Mouse (Mus musculus) CH12.LX (cell line): ENCODE measurements around the gene Rdm1. TPM values are rescaled to one million over a fixed set of nuclear protein-coding genes. Genes with fewer than 3 reads are reported as not detected.
"Not testable (repeated sequence)": the region's sequence is repeated elsewhere in the genome, so short reads cannot be mapped to it uniquely, and the experiment has no call there.

Source experiments
- DNase-seq: peaks from one replicate; pipeline ENCODE4 v3.0.0-alpha.2; 2013; ENCODE audit errors: extremely low read depth
- H3K27ac ChIP-seq: 2 replicates; pipeline ENCODE4 v1.5.1; 2012; ENCODE audit warnings: low read depth, mild to moderate bottlenecking, control low read depth, moderate library complexity; ENCODE audit not compliant: insufficient read depth
- H3K27me3 ChIP-seq: replicated peaks from 2 replicates; pipeline ENCODE3; 2012; ENCODE audit warnings: inconsistent platforms
- H3K36me3 ChIP-seq, 2 experiments: replicated peaks in 1 of 2; 2 replicates each; pipeline versions ENCODE3 to v1.6.1; 2012; ENCODE audit warnings: inconsistent platforms in 1 of 2, low read length in 1 of 2, mild to moderate bottlenecking in 1 of 2, mixed read lengths in 1 of 2, moderate library complexity in 1 of 2; ENCODE audit not compliant: control insufficient read depth in 1 of 2, insufficient read depth in 1 of 2
- H3K4me1 ChIP-seq, 2 experiments: 2 replicates each; pipeline ENCODE4 v1.6.1; 2012; ENCODE audit warnings: inconsistent platforms in 1 of 2, moderate library complexity in 1 of 2; ENCODE audit not compliant: insufficient read depth in 2 of 2, control insufficient read depth in 1 of 2
- H3K4me2 ChIP-seq: 2 replicates; pipeline ENCODE4 v1.6.1; 2012; ENCODE audit warnings: low read depth, mild to moderate bottlenecking, control low read depth; ENCODE audit not compliant: poor library complexity, insufficient read depth, severe bottlenecking
- H3K4me3 ChIP-seq, 3 experiments: fragments of 150-350 bp in 1 of 3; sonication (generic) in 1 of 3; replicated peaks in 1 of 3; 2 replicates each; pipeline versions ENCODE3 to v1.5.1; 2011 to 2012; ENCODE audit warnings: low read depth in 2 of 3, low read length in 2 of 3, mild to moderate bottlenecking in 2 of 3, moderate library complexity in 2 of 3, control low read depth in 1 of 3, improper control_type of control experiment in 1 of 3, inconsistent platforms in 1 of 3, mixed read lengths in 1 of 3; ENCODE audit not compliant: poor library complexity in 1 of 3
- H3K79me2 ChIP-seq: replicated peaks from 2 replicates; pipeline ENCODE4 v1.6.1; 2012; ENCODE audit warnings: mild to moderate bottlenecking, moderate library complexity; ENCODE audit not compliant: control insufficient read depth, poor library complexity, insufficient read depth, severe bottlenecking; ENCODE audit errors: extremely low read depth
- H3K9ac ChIP-seq: 2 replicates; pipeline ENCODE4 v1.6.1; 2012; ENCODE audit warnings: low read depth, mild to moderate bottlenecking, control low read depth, moderate library complexity; ENCODE audit not compliant: insufficient read depth
- H3K9me3 ChIP-seq: replicated peaks from 2 replicates; pipeline ENCODE3; 2012; ENCODE audit warnings: low read length, inconsistent platforms, mixed read lengths
- CHD2 ChIP-seq: IDR thresholded peaks from 2 replicates; pipeline ENCODE4 v1.6.1; 2011; ENCODE audit warnings: low read length, improper control_type of control experiment
- ETS1 ChIP-seq: conservative IDR thresholded peaks from 2 replicates; pipeline ENCODE4 v1.6.1; 2012; ENCODE audit warnings: low read depth, mild to moderate bottlenecking, inconsistent platforms, low read length, improper control_type of control experiment, moderate library complexity
- HCFC1 ChIP-seq: IDR thresholded peaks from 2 replicates; pipeline ENCODE4 v1.6.1; 2012; ENCODE audit warnings: low read depth, mild to moderate bottlenecking, inconsistent platforms, low read length, improper control_type of control experiment
- JUN ChIP-seq: IDR thresholded peaks from 2 replicates; pipeline ENCODE4 v1.6.1; 2011; ENCODE audit warnings: low read depth, mild to moderate bottlenecking, low read length, improper control_type of control experiment, moderate library complexity; ENCODE audit not compliant: insufficient read depth
- KAT2A ChIP-seq: IDR thresholded peaks from 2 replicates; pipeline ENCODE4 v1.6.1; 2012; ENCODE audit warnings: low read length, improper control_type of control experiment, inconsistent platforms; ENCODE audit not compliant: insufficient replicate concordance
- MAFK ChIP-seq: IDR thresholded peaks from 2 replicates; pipeline ENCODE4 v1.6.1; 2011; ENCODE audit warnings: low read length, improper control_type of control experiment; ENCODE audit not compliant: insufficient replicate concordance
- MAX ChIP-seq: IDR thresholded peaks from 2 replicates; pipeline ENCODE4 v1.6.1; 2011; ENCODE audit warnings: low read length, improper control_type of control experiment
- MAZ ChIP-seq: IDR thresholded peaks from 2 replicates; pipeline ENCODE4 v1.6.1; 2012; ENCODE audit warnings: low read depth, mild to moderate bottlenecking, inconsistent platforms, low read length, improper control_type of control experiment, moderate library complexity
- MYC ChIP-seq: IDR thresholded peaks from 2 replicates; pipeline ENCODE4 v1.6.1; 2011; ENCODE audit warnings: low read depth, mild to moderate bottlenecking, improper control_type of control experiment, low read length
- NELFE ChIP-seq: IDR thresholded peaks from 2 replicates; pipeline ENCODE4 v1.6.1; 2011; ENCODE audit warnings: low read depth, low read length, improper control_type of control experiment
- POLR2A ChIP-seq: IDR thresholded peaks from 2 replicates; pipeline ENCODE4 v1.6.1; 2011; ENCODE audit warnings: low read depth, mild to moderate bottlenecking, improper control_type of control experiment, low read length
- POLR2AphosphoS2 ChIP-seq: IDR thresholded peaks from 2 replicates; pipeline ENCODE4 v1.6.1; 2011; ENCODE audit warnings: low read depth, low read length, improper control_type of control experiment
- RAD21 ChIP-seq: IDR thresholded peaks from 2 replicates; pipeline ENCODE4 v1.6.1; 2011; ENCODE audit warnings: low read depth, mild to moderate bottlenecking, low read length, improper control_type of control experiment, moderate library complexity
- RCOR1 ChIP-seq: conservative IDR thresholded peaks from 2 replicates; pipeline ENCODE4 v1.6.1; 2012; ENCODE audit warnings: low read depth, mild to moderate bottlenecking, inconsistent platforms, low read length, improper control_type of control experiment
- TBP ChIP-seq: conservative IDR thresholded peaks from 2 replicates; pipeline ENCODE4 v1.6.1; 2011; ENCODE audit warnings: low read depth, low read length, improper control_type of control experiment
- TCF12 ChIP-seq: IDR thresholded peaks from 2 replicates; pipeline ENCODE4 v1.6.1; 2014; ENCODE audit warnings: low read depth, mild to moderate bottlenecking, inconsistent platforms, low read length, improper control_type of control experiment
- USF2 ChIP-seq: conservative IDR thresholded peaks from 2 replicates; pipeline ENCODE4 v1.6.1; 2011; ENCODE audit warnings: low read depth, low read length, improper control_type of control experiment
- ZC3H11A ChIP-seq: IDR thresholded peaks from 2 replicates; pipeline ENCODE4 v1.6.1; 2012; ENCODE audit warnings: low read depth, mild to moderate bottlenecking, inconsistent platforms, low read length, improper control_type of control experiment
- ZMIZ1 ChIP-seq: IDR thresholded peaks from 2 replicates; pipeline ENCODE4 v1.6.1; 2012; ENCODE audit warnings: low read depth, mild to moderate bottlenecking, inconsistent platforms, low read length, improper control_type of control experiment
- dilution Hi-C: fragments of 300-500 bp; cut with MboI; formaldehyde crosslinking; loops from 2 replicates; pipeline ENCODE4 v1.14.3; 2020; ENCODE audit warnings: low sequenced_read_pairs; ENCODE audit not compliant: extremely low pct_unique_long_range_greater_than_20kb, extremely low pct_ligation_motif_present
- in situ Hi-C: fragments of 300-500 bp; cut with MboI; formaldehyde crosslinking; loops from 3 replicates; pipeline ENCODE4 v1.14.3; 2019; ENCODE audit warnings: low sequenced_read_pairs, low pct_ligation_motif_present, low pct_unique_long_range_greater_than_20kb, mixed read lengths
- polyA plus RNA-seq: library from polyadenylated mRNA; unstranded; fragments of >175 nt; gene quantifications from 2 replicates; pipeline ENCODE4 v1.2.1, GENCODE M21; 2012; ENCODE audit warnings: low read depth; ENCODE audit not compliant: insufficient read length
- total RNA-seq, 2 experiments: library from RNA; depleted of rRNA; stranded (reverse); fragments of 300-350 nt in 1 of 2; fragments of >200 nt in 1 of 2; gene quantifications; 2 replicates each; pipeline ENCODE4 v1.2.3; 2012 to 2014

Gene Rdm1
- total and polyA plus RNA-seq, 3 experiments: 9.6 to 28.5 (median 19.2) TPM

GRCm38 (mm10) chr11:101583205-101583604 is 43.8 kb upstream of the Rdm1 start:
- Histone ChIP-seq H3K27ac (no peak overlapping the region), H3K27me3 (no peaks in the 10 kb centered on the region), H3K36me3 (peaks cover 25 to 58% of the 10 kb centered on the region in 2 experiments), H3K9me3 (no peaks in the 10 kb centered on the region), H3K9ac (no peak overlapping the region), H3K4me3 (no peak overlapping the region), H3K4me2 (no peak overlapping the region), H3K4me1 (peaks cover 0 to 28% of the 10 kb centered on the region in 2 experiments; a peak in 2 of 4 replicates), H3K79me2 (no peaks in the 10 kb centered on the region)
- no peak for DNase-seq
- TF ChIP-seq TCF12 (no peak), MAX (no peak), RCOR1 (no peak), HCFC1 (no peak), POLR2AphosphoS2 (no peak), POLR2A (no peak), MYC (no peak)
- dilution Hi-C loops (no loop called here), in situ Hi-C loops (no loop called here)

- H3K4me2 ChIP-seq, H3K9ac ChIP-seq, H3K79me2 ChIP-seq, dilution Hi-C loops, DNase-seq, H3K9me3 ChIP-seq, H3K27me3 ChIP-seq, H3K4me3 ChIP-seq, H3K27ac ChIP-seq, in situ Hi-C loops: not testable (repeated sequence)
- Histone ChIP-seq H3K36me3 (peaks cover 26 to 51% of the 10 kb centered on the region in 2 experiments), H3K4me1 (peaks cover 6 to 34% of the 10 kb centered on the region in 2 experiments)
These were observed 42.0 kb upstream of the Rdm1 start for GRCm38 (mm10) chr11:101585031-101585430.

- H3K36me3 ChIP-seq: peaks cover 28 to 51% of the 10 kb centered on the region in 2 experiments
- dilution Hi-C loops (no loop called here), in situ Hi-C loops (no loop called here)
- H3K9me3 ChIP-seq: no peaks in the 10 kb centered on the region
- H3K27ac ChIP-seq: no peak overlapping the region
- no peak overlapping the region for H3K4me2 ChIP-seq
- TF ChIP-seq KAT2A (no peak), ZMIZ1 (no peak), NELFE (no peak), TBP (no peak), MAZ (no peak), MAX (no peak), ETS1 (no peak), POLR2A (no peak), USF2 (no peak), MAFK (no peak), CHD2 (no peak), RAD21 (no peak), ZC3H11A (no peak), JUN (no peak)
- no peak for DNase-seq
- peaks cover 6 to 29% of the 10 kb centered on the region in 2 experiments for H3K4me1 ChIP-seq
- H3K9ac ChIP-seq: no peak overlapping the region
- no peaks in the 10 kb centered on the region for H3K79me2 ChIP-seq
- H3K4me3 ChIP-seq: no peak overlapping the region
- H3K27me3 ChIP-seq: no peaks in the 10 kb centered on the region
These were observed 41.2 kb upstream of the Rdm1 start for GRCm38 (mm10) chr11:101585805-101586204.
